Mouse (Mus musculus): ENCODE measurements around the gene Btnl10. TPM values are rescaled to one million over a fixed set of nuclear protein-coding genes. Genes with fewer than 3 reads are reported as not detected.

Btnl10 gene
- polyA plus RNA-seq, 1 experiment from 2014 or later: 0.16 TPM

Small RNAs within 50 kb of the gene (microRNA-seq; reads per million reads assigned to microRNA genes)
- gene Gm44313: not detected

Other genes starting within 250 kb of the Btnl10 start
- gene Olfr320, start 236.8 kb upstream of the Btnl10 start, polyA plus RNA-seq (2015; fragmentation: Nextera tagmentation; extraction: Ambion mirVana): not detected in 2 replicates
- gene Olfr319, start 218.7 kb upstream of the Btnl10 start, polyA plus RNA-seq (2015; fragmentation: Nextera tagmentation; extraction: Ambion mirVana): not detected in 2 replicates
- gene Olfr318, start 193.9 kb upstream of the Btnl10 start, polyA plus RNA-seq (2015; fragmentation: Nextera tagmentation; extraction: Ambion mirVana): not detected in 2 replicates
- not detected in 2 replicates for gene Olfr317, start 178.7 kb upstream of the Btnl10 start, polyA plus RNA-seq (2015; fragmentation: Nextera tagmentation; extraction: Ambion mirVana)
- not detected in 2 replicates for gene Olfr316, start 165.2 kb upstream of the Btnl10 start, polyA plus RNA-seq (2015; fragmentation: Nextera tagmentation; extraction: Ambion mirVana)
- gene Olfr315, start 144.7 kb upstream of the Btnl10 start, polyA plus RNA-seq (2015; fragmentation: Nextera tagmentation; extraction: Ambion mirVana): not detected in 2 replicates
- 0.08 TPM in 1 of 2 replicates, not detected in the other for gene Olfr314, start 135.0 kb upstream of the Btnl10 start, polyA plus RNA-seq (2015; fragmentation: Nextera tagmentation; extraction: Ambion mirVana)
- gene Fam183b, start 115.9 kb upstream of the Btnl10 start, polyA plus RNA-seq (2015; fragmentation: Nextera tagmentation; extraction: Ambion mirVana): 0.47 and 0.66 TPM in 2 replicates
- 0.12 and 0.17 TPM in 2 replicates for gene Olfr313, start 102.9 kb upstream of the Btnl10 start, polyA plus RNA-seq (2015; fragmentation: Nextera tagmentation; extraction: Ambion mirVana)
- 0.11 and 0.13 TPM in 2 replicates for gene Olfr312, start 88.7 kb upstream of the Btnl10 start, polyA plus RNA-seq (2015; fragmentation: Nextera tagmentation; extraction: Ambion mirVana)
- gene Olfr311, start 78.7 kb upstream of the Btnl10 start, polyA plus RNA-seq (2015; fragmentation: Nextera tagmentation; extraction: Ambion mirVana): 0.17 and 0.24 TPM in 2 replicates
- 3.9 and 5.2 TPM in 2 replicates for gene Gm12258, start 70.8 kb upstream of the Btnl10 start, polyA plus RNA-seq (2015; fragmentation: Nextera tagmentation; extraction: Ambion mirVana)
- gene 2810021J22Rik, start 50.7 kb upstream of the Btnl10 start, polyA plus RNA-seq (2015; fragmentation: Nextera tagmentation; extraction: Ambion mirVana): 3.3 and 4.4 TPM in 2 replicates
- gene Zfp39, start 13.7 kb upstream of the Btnl10 start, polyA plus RNA-seq (2015; fragmentation: Nextera tagmentation; extraction: Ambion mirVana): 3.3 and 3.5 TPM in 2 replicates
- 151 and 166 TPM in 2 replicates for gene Rnf187, start 21.0 kb downstream of the Btnl10 start, polyA plus RNA-seq (2015; fragmentation: Nextera tagmentation; extraction: Ambion mirVana)
- gene Hist3h2ba, start 31.0 kb downstream of the Btnl10 start, polyA plus RNA-seq (2015; fragmentation: Nextera tagmentation; extraction: Ambion mirVana): 14.4 and 14.9 TPM in 2 replicates
- 26.4 and 28.5 TPM in 2 replicates for gene Hist3h2a, start 36.8 kb downstream of the Btnl10 start, polyA plus RNA-seq (2015; fragmentation: Nextera tagmentation; extraction: Ambion mirVana)
- 0.43 and 0.76 TPM in 2 replicates for gene Trim17, start 36.8 kb downstream of the Btnl10 start, polyA plus RNA-seq (2015; fragmentation: Nextera tagmentation; extraction: Ambion mirVana)
- 25.6 and 28.2 TPM in 2 replicates for gene Trim11, start 60.2 kb downstream of the Btnl10 start, polyA plus RNA-seq (2015; fragmentation: Nextera tagmentation; extraction: Ambion mirVana)
- 38.9 and 44.4 TPM in 2 replicates for gene Obscn, start 218.5 kb downstream of the Btnl10 start, polyA plus RNA-seq (2015; fragmentation: Nextera tagmentation; extraction: Ambion mirVana)
- gene Iba57, start 245.8 kb downstream of the Btnl10 start, polyA plus RNA-seq (2015; fragmentation: Nextera tagmentation; extraction: Ambion mirVana): 8.1 and 8.7 TPM in 2 replicates

Data from heart, embryonic 13.5 days (tissue).